Mouse (Mus musculus) cerebral cortex, adult 2 months (tissue): Measurements from ENCODE around the gene Mindy2.

Source experiments
- WGBS: fragments of 180-500 bp; shearing (Covaris S2); methylation state at CpG from one replicate; pipeline ENCODE4 v1.1.7; 2018; 5-methylcytosine and 5-hydroxymethylcytosine counted together

Gene Mindy2

GRCm38 (mm10) chr9:70657013-70657967 is at the start of gene Mindy2:
Mindy2 (minus strand) TSS chr9:70657174.
- under 1% methylated on average over 67 of the region's 67 CpGs for WGBS

- WGBS, result 89% methylated on average over 1 of the region's 1 CpGs
Observed at GRCm38 (mm10) chr9:70706444-70706843, 49.5 kb upstream of the Mindy2 start.

- WGBS, result 94% methylated on average over 5 of the region's 5 CpGs
Observed at GRCm38 (mm10) chr9:70703597-70704203, 46.7 kb upstream of the Mindy2 start.

GRCm38 (mm10) chr9:70698090-70698489 is 41.1 kb upstream of the Mindy2 start:
- 57% methylated on average over 1 of the region's 1 CpGs for WGBS

GRCm38 (mm10) chr9:70695723-70696122 is 38.7 kb upstream of the Mindy2 start:
- WGBS, result 73% methylated on average over 2 of the region's 2 CpGs

- 73% methylated on average over 2 of the region's 2 CpGs for WGBS
Observed at GRCm38 (mm10) chr9:70691772-70692693, 35.1 kb upstream of the Mindy2 start.

- WGBS, result 71% methylated on average over 3 of the region's 3 CpGs
Observed at GRCm38 (mm10) chr9:70689926-70690325, 33.0 kb upstream of the Mindy2 start.

- 84% methylated on average over 2 of the region's 2 CpGs for WGBS
Observed at GRCm38 (mm10) chr9:70688301-70688968, 31.5 kb upstream of the Mindy2 start.

GRCm38 (mm10) chr9:70682202-70682601 is 25.2 kb upstream of the Mindy2 start:
- 48% methylated on average over 1 of the region's 1 CpGs for WGBS

- under 1% methylated on average over 95 of the region's 103 CpGs for WGBS
Observed at GRCm38 (mm10) chr9:70679132-70680091, 22.4 kb upstream of the Mindy2 start.

- under 1% methylated on average over 48 of the region's 48 CpGs for WGBS
Observed at GRCm38 (mm10) chr9:70678682-70679131, 21.7 kb upstream of the Mindy2 start, which contains the start of gene Adam10. Adam10 (plus strand) TSS chr9:70678997.

- WGBS, result 91% methylated on average over 5 of the region's 5 CpGs
Observed at GRCm38 (mm10) chr9:70675961-70676360, 19.0 kb upstream of the Mindy2 start.

GRCm38 (mm10) chr9:70675117-70675516 is 18.1 kb upstream of the Mindy2 start:
- 82% methylated on average over 4 of the region's 4 CpGs for WGBS

- 65% methylated on average over 4 of the region's 4 CpGs for WGBS
Observed at GRCm38 (mm10) chr9:70673656-70674055, 16.7 kb upstream of the Mindy2 start.

GRCm38 (mm10) chr9:70671772-70672579 is 15.0 kb upstream of the Mindy2 start:
- WGBS, result 39% methylated on average over 10 of the region's 10 CpGs

- 80% methylated on average over 6 of the region's 6 CpGs for WGBS
Observed at GRCm38 (mm10) chr9:70671278-70671677, 14.3 kb upstream of the Mindy2 start.

- 97% methylated on average over 6 of the region's 6 CpGs for WGBS
Observed at GRCm38 (mm10) chr9:70670381-70670780, 13.4 kb upstream of the Mindy2 start.

GRCm38 (mm10) chr9:70669197-70669596 is 12.2 kb upstream of the Mindy2 start:
- WGBS, result 65% methylated on average over 2 of the region's 2 CpGs

- WGBS, result 60% methylated on average over 7 of the region's 7 CpGs
Observed at GRCm38 (mm10) chr9:70666811-70667210, 9.8 kb upstream of the Mindy2 start.
